Mouse (Mus musculus): ENCODE data around the gene Tns1. TPM values are rescaled to one million over a fixed set of nuclear protein-coding genes. Genes with fewer than 3 reads are reported as not detected.

The Tns1 gene
- polyA plus RNA-seq, 2 experiments from 2014 or later, result 21.7 to 23.3 TPM

- no peak for ATAC-seq
These were observed 2.2 kb downstream of the Tns1 start for GRCm38 (mm10) chr1:74121821-74122576.

DNA sequence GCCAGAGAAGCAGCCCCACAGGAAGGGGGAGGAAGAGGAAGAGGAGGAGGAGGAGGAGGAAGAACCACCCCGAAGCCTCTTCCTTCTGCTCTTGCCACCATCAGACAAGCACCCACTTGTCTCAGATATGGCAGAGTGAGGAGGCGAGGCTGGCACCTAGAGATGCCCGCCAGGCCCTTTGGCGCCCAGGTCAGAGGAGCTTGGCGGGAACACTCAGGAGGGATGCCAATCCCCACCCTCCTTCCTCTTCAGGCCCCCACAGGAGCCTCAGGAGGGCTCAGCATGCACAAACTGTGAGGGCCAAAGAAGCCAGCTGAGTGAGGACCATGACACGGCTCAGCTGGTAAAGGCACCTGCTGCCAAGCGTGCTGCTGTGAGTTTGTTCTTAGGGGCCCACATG lies 3.1 kb downstream of the Tns1 start:
- no peak for ATAC-seq

GRCm38 (mm10) chr1:74119115-74119514 lies 5.1 kb downstream of the Tns1 start:
- ATAC-seq, result no peak

GRCm38 (mm10) chr1:74117876-74118275 lies 6.4 kb downstream of the Tns1 start:
- ATAC-seq, result no peak

DNA sequence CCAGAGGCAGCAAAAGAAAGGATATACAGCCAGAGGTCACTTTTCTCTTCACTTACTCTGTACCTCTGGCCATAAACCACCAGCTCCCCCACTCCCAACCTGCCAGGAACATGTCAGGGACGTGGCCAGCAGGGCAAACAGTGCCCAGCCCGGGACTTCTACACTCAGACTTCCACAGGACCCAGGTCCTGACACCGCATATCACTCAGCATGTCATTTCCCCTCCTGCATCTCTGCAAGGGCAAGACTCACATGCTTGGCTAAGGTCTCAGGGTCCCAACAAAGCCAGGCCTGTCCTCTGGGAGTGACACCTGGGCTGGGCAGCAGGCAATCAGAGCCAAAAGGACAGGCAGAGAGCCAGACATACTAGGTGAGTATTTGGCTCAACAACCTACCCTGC lies 11.2 kb downstream of the Tns1 start:
- ATAC-seq, result no peak

- no peak for ATAC-seq
These were observed 12.6 kb downstream of the Tns1 start for GRCm38 (mm10) chr1:74111696-74112030.

DNA sequence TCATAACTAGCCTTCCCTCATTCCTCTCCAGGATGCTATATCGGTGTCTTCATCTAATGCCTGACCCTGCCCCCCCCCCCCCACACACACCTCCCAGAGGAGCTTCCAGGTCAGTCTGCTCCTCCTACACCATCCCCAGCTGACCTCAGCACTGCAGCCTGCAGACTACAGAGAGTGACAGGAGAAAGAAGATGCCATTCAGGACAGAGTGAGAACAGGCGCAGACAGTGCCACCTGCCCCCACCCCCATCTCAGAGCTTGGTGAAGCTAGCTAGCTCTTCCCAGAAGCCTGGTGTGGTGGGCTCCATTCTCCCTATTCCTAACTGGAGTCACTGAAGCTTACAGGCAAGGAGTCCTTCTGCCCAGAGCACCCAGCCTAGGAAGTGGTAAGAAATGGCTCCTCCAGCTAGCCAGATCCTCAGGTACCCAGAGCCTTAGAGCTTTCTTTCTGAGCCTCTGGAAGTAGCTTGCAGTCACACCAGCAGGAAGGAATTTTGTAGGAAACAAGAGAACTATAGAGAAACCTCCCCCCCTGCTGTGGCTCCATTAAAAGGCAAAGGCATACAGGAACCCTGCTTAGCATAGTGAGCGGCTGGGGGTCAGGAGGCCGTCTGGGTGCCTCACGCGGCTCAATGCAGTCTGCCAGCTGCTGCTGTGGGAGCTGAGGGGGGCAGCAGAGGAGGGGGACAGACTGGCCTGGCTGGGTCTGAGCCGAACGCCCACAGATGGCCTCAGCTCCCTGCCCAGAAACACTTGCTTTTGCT lies 13.1 kb downstream of the Tns1 start:
- no peak for ATAC-seq

DNA sequence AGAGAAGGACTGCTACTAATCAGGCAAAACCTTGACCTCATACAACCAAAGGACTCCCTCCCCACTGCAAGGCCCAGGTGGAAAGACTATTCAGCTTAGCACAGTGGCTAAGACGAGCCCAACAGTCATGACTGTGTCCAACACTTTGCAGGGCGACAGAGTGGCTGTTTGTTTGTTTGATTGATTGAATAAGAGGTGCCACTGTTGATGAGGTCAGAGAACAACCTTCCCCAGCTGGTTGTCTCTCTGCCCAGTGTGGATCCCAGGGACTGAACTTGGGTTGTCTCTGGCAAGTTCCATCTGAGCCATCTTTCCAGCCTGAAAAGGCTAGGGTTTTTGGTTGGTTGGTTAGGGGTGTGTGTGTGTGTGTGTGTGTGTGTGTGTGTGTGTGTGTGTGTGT lies 14.6 kb downstream of the Tns1 start:
- no peak for ATAC-seq

GRCm38 (mm10) chr1:74107931-74108618 lies 16.2 kb downstream of the Tns1 start:
- no peak for ATAC-seq

- no peak for ATAC-seq
These were observed 18.0 kb downstream of the Tns1 start for GRCm38 (mm10) chr1:74106214-74106613.

DNA sequence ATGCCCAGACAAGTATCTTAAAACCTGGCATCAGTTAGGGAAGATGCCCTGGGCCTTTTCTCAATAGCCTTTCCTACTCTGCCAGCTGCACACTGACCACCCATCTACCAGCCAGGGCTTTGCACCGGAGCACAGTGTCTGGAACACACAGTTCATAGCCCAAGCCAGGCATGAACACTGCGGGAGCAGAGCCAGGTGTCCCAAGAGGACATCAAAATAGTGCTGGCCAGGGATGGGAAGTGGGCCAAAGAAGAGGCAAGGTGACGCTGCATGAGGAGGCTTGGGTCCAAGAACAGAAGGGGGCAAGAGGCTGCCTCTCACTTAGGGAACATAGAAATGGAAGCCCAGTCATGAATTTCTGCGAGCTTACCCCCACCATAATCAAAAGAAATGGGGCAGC lies 18.6 kb downstream of the Tns1 start:
- no peak for ATAC-seq

GRCm38 (mm10) chr1:74103654-74104353 lies 20.4 kb downstream of the Tns1 start:
- ATAC-seq, result no peak

- ATAC-seq, result no peak
These were observed 25.2 kb downstream of the Tns1 start for GRCm38 (mm10) chr1:74099001-74099435.

GRCm38 (mm10) chr1:74098004-74099000 lies 25.9 kb downstream of the Tns1 start:
- no peak for ATAC-seq

GRCm38 (mm10) chr1:74095728-74096127 lies 28.5 kb downstream of the Tns1 start:
- no peak for ATAC-seq

DNA sequence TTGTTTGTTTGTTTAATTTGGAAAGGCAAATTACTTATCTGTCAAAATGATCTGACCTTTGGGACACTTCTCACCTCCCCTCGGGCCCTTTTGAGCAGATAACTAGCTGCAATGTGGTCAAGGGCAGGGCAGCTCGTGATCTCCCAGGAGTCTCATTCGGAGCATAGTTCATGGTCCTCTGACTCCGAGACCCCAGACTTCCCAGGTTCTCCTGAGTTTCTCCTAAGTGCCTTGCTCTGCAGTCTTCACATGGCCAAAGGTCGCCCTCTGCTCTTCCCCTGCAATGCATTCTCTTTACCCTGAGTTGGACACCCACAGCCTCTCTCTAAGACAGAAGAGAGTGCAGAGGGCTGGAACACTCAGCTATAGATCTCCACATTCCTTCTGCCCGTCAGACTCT lies 29.0 kb downstream of the Tns1 start:
- no peak for ATAC-seq

DNA sequence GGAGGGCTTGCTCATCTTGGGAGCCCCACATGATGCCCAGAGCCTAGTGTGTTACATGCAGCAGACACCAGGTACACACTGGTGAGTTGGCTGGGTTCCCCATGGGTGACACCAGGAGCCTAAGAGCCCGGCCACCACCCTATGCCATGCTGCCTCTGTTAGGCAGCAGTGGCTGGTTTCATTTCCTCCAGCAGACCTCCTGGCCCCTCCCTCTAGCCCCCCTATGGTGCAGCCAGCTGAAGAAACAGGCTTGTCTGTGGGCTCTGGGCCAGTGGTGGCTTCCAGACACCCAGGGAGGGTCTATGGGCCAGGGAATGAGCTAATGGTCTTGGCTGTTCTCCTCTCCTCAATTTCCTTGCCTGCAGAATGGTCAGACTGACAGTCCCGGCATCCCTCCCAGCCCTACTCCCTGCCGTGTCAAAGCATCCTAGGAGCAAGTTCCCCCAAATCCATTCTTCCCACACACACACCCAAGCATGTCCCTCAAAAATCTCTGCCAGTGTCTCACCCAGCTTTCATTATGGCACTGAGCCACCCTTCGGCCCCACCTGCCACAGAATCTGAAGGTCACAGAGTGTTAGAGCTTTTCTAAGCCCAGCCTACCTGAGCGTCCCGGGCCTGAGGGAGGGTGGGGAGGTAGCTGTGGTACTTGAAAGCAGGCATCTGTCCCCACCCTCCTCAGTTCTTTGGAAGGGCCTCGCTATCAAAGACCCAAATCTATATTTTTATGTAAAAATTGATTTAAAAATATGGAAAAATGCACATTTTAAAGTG lies 29.6 kb downstream of the Tns1 start:
- no peak for ATAC-seq

DNA sequence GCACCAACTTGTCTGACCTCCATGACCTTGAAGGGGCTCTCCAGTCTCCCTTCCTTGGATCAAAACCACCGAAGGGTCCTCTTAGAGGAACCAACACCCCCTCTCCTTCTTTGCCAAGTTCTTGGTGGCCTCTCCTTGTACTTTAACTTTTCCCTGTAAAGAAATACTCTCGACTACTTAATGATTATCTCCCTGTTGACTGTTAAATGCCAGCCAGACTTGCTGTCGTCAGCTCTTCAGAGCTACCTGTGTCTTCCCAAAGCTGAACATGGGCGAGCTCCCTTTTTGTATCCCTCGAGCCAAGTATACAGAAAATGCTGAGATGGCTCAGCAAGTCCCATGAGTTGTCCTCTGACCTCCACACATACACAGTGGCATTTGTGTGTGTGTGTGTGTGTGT lies 30.8 kb downstream of the Tns1 start:
- ATAC-seq, result no peak

GRCm38 (mm10) chr1:74092242-74092641 lies 32.0 kb downstream of the Tns1 start:
- ATAC-seq, result no peak

GRCm38 (mm10) chr1:74091611-74092224 lies 32.5 kb downstream of the Tns1 start:
- no peak for ATAC-seq

Measured in activated CD4-positive, CD25-positive, alpha-beta regulatory T cell, adult 4 months (primary cell).